Mouse (Mus musculus): Measurements from ENCODE around the gene Pou1f1. TPM values are rescaled to one million over a fixed set of nuclear protein-coding genes. Genes with fewer than 3 reads are reported as not detected.
A peak's percentile ranks its signal among the peaks of the same experiment; 100 is the strongest.

Pou1f1 gene
- polyA plus RNA-seq (2015; fragmentation: Nextera tagmentation; extraction: Ambion mirVana) = not detected in 2 replicates

GRCm38 (mm10) chr16:65520211-65520610 is at the start of gene Pou1f1:
Gene Pou1f1, plus strand, starts transcription at chr16:65520511.
- Histone ChIP-seq H3K9me3 (replicated peaks) (no peaks in the 10 kb centered on the region), H3K27me3 (no peaks in the 10 kb centered on the region), H3K9ac (no peak within 1 kb of the TSS), H3K4me2 (no peak within 1 kb of the TSS), H3K27ac (no peak within 1 kb of the TSS), H3K4me3 (no peak within 1 kb of the TSS), H3K4me1 (no peaks in the 10 kb centered on the region), H3K36me3 (ENCODE audit: poor library complexity, severe bottlenecking) (no peaks in the 10 kb centered on the region)
- 82% methylated on average over 6 of the region's 6 CpGs for WGBS
- no peak for ATAC-seq

DNA sequence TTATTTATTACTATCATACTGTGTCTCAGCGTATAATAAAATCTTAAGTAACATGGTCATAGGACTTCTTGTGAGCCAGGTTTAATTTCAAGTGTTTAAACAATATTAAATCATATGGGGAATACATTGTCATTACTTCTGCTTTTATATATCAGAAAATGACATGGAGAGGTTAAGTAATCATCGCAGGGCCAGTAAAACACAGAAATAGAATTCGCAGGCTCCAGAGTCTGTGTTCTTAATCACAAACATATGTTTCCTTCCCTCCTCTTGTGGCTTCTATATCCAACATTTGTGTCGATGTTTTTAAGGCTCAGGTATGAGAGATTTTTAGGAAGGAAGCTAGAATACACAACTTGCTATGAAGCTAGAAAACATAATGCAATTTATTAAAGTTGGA is 49.7 kb upstream of the Pou1f1 start:
- 88% methylated on average over 4 of the region's 4 CpGs for WGBS
- Histone ChIP-seq H3K4me1 (no peaks in the 10 kb centered on the region), H3K9me3 (replicated peaks) (no peaks in the 10 kb centered on the region), H3K36me3 (ENCODE audit: poor library complexity, severe bottlenecking) (no peaks in the 10 kb centered on the region), H3K4me3 (no peak overlapping the region), H3K4me2 (no peak overlapping the region), H3K27me3 (no peaks in the 10 kb centered on the region), H3K27ac (no peak overlapping the region), H3K9ac (no peak overlapping the region)
- ATAC-seq = no peak

DNA sequence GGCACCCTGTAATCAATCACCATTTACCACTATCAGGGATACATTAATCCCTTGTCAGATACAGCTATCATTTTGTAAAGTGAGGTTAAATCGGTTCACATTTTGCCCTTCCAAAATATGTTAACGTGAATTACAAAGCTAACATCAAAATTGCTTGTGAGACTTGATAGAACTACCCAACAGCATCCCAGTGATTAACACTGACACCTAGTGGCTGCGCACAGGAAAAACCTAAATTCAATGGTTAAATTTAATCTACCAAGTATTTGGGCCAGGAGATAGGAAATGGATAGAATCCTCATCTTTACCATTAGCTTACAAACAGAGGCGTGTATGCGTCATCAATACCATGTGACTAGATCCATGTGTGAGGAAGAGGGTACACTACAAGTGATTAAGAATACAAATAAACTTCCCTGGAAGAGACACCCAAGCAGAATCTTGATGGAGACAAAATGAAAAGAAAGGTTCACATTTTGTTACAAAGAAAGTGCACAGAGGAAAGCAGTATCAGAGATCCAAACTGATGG is 47.8 kb upstream of the Pou1f1 start:
- peak; percentile 62; the same call in 1 of the 2 replicates for ATAC-seq
- 21% methylated on average over 5 of the region's 5 CpGs for WGBS
- H3K4me3 ChIP-seq = no peak overlapping the region

GRCm38 (mm10) chr16:65485726-65486125 is 34.6 kb upstream of the Pou1f1 start:
- no peak overlapping the region for H3K4me2 ChIP-seq
- H3K27ac ChIP-seq = no peak overlapping the region
- no peak overlapping the region for H3K4me3 ChIP-seq
- no peaks in the 10 kb centered on the region for H3K9me3 ChIP-seq (replicated peaks)
- no peaks in the 10 kb centered on the region for H3K36me3 ChIP-seq (ENCODE audit: poor library complexity, severe bottlenecking)
- WGBS = 88% methylated on average over 6 of the region's 6 CpGs
- ATAC-seq = no peak
- H3K4me1 ChIP-seq = no peaks in the 10 kb centered on the region
- H3K27me3 ChIP-seq = no peaks in the 10 kb centered on the region
- no peak overlapping the region for H3K9ac ChIP-seq

More for the DNA sequence above, 47.8 kb upstream of the Pou1f1 start:
- no peak overlapping the region for H3K27ac ChIP-seq
- H3K36me3 ChIP-seq (ENCODE audit: poor library complexity, severe bottlenecking) = no peaks in the 10 kb centered on the region
- no peak overlapping the region for H3K9ac ChIP-seq
- no peaks in the 10 kb centered on the region for H3K4me1 ChIP-seq
- H3K4me2 ChIP-seq = no peak overlapping the region
- H3K9me3 ChIP-seq (replicated peaks) = no peaks in the 10 kb centered on the region
- no peaks in the 10 kb centered on the region for H3K27me3 ChIP-seq

GRCm38 (mm10) chr16:65496030-65496429 is 24.3 kb upstream of the Pou1f1 start:
- H3K27me3 ChIP-seq = no peaks in the 10 kb centered on the region
- H3K4me2 ChIP-seq = no peak overlapping the region
- H3K4me3 ChIP-seq = no peak overlapping the region
- no peaks in the 10 kb centered on the region for H3K9me3 ChIP-seq (replicated peaks)
- H3K27ac ChIP-seq = no peak overlapping the region
- WGBS = 82% methylated on average over 5 of the region's 5 CpGs
- H3K4me1 ChIP-seq = no peaks in the 10 kb centered on the region
- no peak overlapping the region for H3K9ac ChIP-seq
- no peak for ATAC-seq
- no peaks in the 10 kb centered on the region for H3K36me3 ChIP-seq (ENCODE audit: poor library complexity, severe bottlenecking)

- H3K27me3 ChIP-seq = no peaks in the 10 kb centered on the region
- WGBS = 46% methylated on average over 2 of the region's 2 CpGs
- ATAC-seq = peak; percentile 71; the same call in 1 of the 2 replicates
- H3K27ac ChIP-seq = no peak overlapping the region
- H3K4me1 ChIP-seq = no peaks in the 10 kb centered on the region
- no peak overlapping the region for H3K4me3 ChIP-seq
- no peak overlapping the region for H3K4me2 ChIP-seq
- H3K9ac ChIP-seq = no peak overlapping the region
- H3K36me3 ChIP-seq (ENCODE audit: poor library complexity, severe bottlenecking) = no peaks in the 10 kb centered on the region
- H3K9me3 ChIP-seq (replicated peaks) = no peaks in the 10 kb centered on the region
These were observed 23.3 kb upstream of the Pou1f1 start for GRCm38 (mm10) chr16:65497049-65497448.

DNA sequence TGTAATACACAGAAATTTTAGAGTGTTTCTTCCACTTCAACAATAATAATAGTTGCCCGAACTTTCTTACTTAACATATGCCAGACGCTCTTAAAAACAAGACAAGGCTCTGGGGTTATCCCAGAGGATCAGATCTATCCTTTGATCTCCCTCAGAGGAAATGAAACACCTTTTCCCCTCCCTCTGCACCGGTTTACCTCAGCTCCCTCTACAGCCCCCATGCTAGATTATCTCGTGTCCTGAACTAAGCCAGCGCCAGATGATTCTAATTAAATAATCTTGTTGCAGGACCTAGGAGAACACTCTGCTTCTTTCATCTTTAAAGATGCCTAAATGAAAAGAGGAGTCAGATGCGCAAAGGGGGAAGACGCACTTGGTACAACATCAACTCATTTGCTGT is 6.1 kb upstream of the Pou1f1 start:
- H3K4me1 ChIP-seq = no peaks in the 10 kb centered on the region
- WGBS = 81% methylated on average over 7 of the region's 7 CpGs

DNA sequence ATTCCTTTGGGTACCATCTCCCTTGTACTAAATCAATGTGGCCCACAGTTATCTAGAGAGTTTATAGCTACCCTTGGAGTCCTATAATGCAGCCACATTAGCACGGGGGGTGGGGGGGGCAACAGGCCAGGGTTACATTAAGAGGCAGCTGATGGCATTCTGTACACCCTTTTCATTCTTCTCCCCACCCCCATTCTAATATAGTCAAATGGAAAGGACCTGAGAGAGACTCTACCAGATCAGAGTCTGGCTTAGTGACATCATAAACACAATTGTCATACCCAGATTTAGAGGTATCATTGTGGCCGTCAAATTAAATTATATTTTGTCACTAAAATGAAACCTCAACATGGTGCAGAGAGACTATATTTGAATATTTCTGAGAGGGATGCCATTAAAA is 5.7 kb downstream of the Pou1f1 start:
- Histone ChIP-seq H3K9me3 (replicated peaks) (no peaks in the 10 kb centered on the region), H3K4me2 (no peak overlapping the region), H3K9ac (no peak overlapping the region), H3K4me1 (peaks cover 6% of the 10 kb centered on the region; the same call in 1 of the 2 replicates), H3K4me3 (no peak overlapping the region), H3K27me3 (no peaks in the 10 kb centered on the region), H3K27ac (no peak overlapping the region), H3K36me3 (ENCODE audit: poor library complexity, severe bottlenecking) (no peaks in the 10 kb centered on the region)
- 89% methylated on average over 2 of the region's 2 CpGs for WGBS
- no peak for ATAC-seq

More for the DNA sequence above, 6.1 kb upstream of the Pou1f1 start:
- Histone ChIP-seq H3K9ac (no peak overlapping the region), H3K27ac (no peak overlapping the region), H3K4me2 (no peak overlapping the region), H3K4me3 (no peak overlapping the region), H3K36me3 (ENCODE audit: poor library complexity, severe bottlenecking) (no peaks in the 10 kb centered on the region), H3K9me3 (replicated peaks) (no peaks in the 10 kb centered on the region), H3K27me3 (no peaks in the 10 kb centered on the region)
- ATAC-seq = no peak

GRCm38 (mm10) chr16:65526695-65527094 is 6.4 kb downstream of the Pou1f1 start:
- Histone ChIP-seq H3K36me3 (ENCODE audit: poor library complexity, severe bottlenecking) (no peaks in the 10 kb centered on the region), H3K4me3 (no peak overlapping the region), H3K27me3 (no peaks in the 10 kb centered on the region), H3K27ac (no peak overlapping the region), H3K9ac (no peak overlapping the region), H3K4me2 (no peak overlapping the region), H3K4me1 (peaks cover 6% of the 10 kb centered on the region; the same call in 1 of the 2 replicates), H3K9me3 (replicated peaks) (no peaks in the 10 kb centered on the region)
- no peak for ATAC-seq
- WGBS = 91% methylated on average over 5 of the region's 5 CpGs

DNA sequence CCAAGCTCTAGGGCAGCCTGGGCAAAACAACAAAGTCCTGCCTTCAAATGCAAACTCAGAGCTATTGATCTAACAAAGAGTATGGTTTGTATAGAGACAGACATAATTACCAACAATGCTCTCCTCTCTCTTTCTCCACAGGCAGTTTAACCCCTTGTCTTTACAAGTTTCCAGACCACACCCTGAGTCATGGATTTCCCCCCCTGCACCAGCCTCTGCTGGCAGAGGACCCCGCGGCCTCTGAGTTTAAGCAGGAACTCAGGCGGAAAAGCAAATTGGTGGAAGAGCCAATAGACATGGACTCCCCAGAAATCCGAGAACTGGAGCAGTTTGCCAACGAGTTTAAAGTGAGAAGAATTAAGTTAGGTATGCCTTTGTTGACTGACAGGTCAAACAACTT is 9.3 kb downstream of the Pou1f1 start:
- Histone ChIP-seq H3K9me3 (replicated peaks) (no peaks in the 10 kb centered on the region), H3K4me1 (peaks cover 6% of the 10 kb centered on the region; the same call in 1 of the 2 replicates), H3K4me3 (no peak overlapping the region), H3K27ac (no peak overlapping the region), H3K9ac (no peak overlapping the region), H3K27me3 (no peaks in the 10 kb centered on the region), H3K4me2 (no peak overlapping the region), H3K36me3 (ENCODE audit: poor library complexity, severe bottlenecking) (no peaks in the 10 kb centered on the region)
- 1% methylated on average over 5 of the region's 5 CpGs for WGBS
- no peak for ATAC-seq

DNA sequence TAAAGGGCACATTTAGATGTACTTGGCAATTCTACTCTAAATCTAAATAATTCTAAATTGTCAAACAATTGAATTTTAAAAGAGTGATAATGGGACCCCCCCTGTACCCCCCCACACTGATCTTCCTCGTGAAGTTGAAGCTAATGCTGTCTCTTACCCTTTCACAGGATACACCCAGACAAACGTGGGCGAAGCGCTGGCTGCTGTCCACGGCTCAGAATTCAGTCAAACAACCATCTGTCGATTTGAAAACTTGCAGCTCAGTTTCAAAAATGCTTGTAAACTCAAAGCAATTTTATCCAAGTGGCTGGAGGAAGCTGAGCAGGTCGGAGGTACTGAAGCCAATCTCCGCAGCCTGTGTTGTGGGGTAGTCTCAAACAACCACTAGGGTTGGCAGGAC is 11.4 kb downstream of the Pou1f1 start:
- Histone ChIP-seq H3K4me2 (no peak overlapping the region), H3K9me3 (replicated peaks) (no peaks in the 10 kb centered on the region), H3K27me3 (no peaks in the 10 kb centered on the region), H3K9ac (no peak overlapping the region), H3K4me1 (peaks cover 6% of the 10 kb centered on the region; the same call in 1 of the 2 replicates), H3K4me3 (no peak overlapping the region), H3K27ac (no peak overlapping the region), H3K36me3 (ENCODE audit: poor library complexity, severe bottlenecking) (no peaks in the 10 kb centered on the region)
- ATAC-seq = peak; percentile 43; the same call in 1 of the 2 replicates
- WGBS = 73% methylated on average over 8 of the region's 8 CpGs

DNA sequence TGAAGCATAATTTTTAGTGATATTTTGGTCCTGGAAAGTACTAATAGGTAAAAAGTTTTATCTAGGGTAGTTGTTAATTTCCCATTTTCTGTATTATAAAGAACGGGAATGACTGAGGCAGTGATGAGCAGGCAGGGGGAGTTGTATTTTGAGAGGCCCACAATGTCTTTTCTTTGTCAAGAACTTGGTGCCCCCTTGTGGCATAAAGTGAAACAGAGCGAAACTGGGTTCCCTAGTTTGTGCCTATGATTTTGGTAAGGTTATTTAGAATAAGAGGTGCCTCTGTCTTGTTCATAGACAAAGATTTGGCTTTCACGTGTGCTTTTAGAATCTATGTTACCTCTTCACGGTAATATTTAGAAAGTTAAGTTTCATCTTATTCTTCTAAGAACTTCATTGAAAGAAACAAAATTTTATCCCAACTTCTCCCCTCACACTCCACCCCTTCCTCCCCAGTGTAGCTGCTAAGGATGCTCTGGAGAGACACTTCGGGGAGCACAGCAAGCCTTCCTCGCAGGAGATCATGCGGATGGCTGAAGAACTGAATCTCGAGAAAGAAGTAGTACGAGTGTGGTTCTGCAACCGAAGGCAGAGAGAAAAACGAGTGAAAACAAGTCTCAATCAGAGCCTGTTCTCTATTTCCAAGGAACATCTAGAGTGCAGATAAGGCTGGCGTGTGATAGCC is 13.1 kb downstream of the Pou1f1 start:
- WGBS = 33% methylated on average over 12 of the region's 12 CpGs

More for the DNA sequence above, 13.1 kb downstream of the Pou1f1 start:
- Histone ChIP-seq H3K9me3 (replicated peaks) (no peaks in the 10 kb centered on the region), H3K9ac (no peak overlapping the region), H3K4me2 (no peak overlapping the region), H3K27ac (no peak overlapping the region), H3K27me3 (no peaks in the 10 kb centered on the region), H3K4me1 (peaks cover 6% of the 10 kb centered on the region; the same call in 1 of the 2 replicates), H3K36me3 (ENCODE audit: poor library complexity, severe bottlenecking) (no peaks in the 10 kb centered on the region; the same call in 1 of the 2 replicates), H3K4me3 (no peak overlapping the region)
- ATAC-seq = 0 out of 2 replicates have a peak, but pooled peaks have one; percentile 57

Data from forebrain, embryonic 13.5 days (tissue).